Mouse (Mus musculus): ENCODE measurements around the gene Snrnp70.

Gene Snrnp70

DNA sequence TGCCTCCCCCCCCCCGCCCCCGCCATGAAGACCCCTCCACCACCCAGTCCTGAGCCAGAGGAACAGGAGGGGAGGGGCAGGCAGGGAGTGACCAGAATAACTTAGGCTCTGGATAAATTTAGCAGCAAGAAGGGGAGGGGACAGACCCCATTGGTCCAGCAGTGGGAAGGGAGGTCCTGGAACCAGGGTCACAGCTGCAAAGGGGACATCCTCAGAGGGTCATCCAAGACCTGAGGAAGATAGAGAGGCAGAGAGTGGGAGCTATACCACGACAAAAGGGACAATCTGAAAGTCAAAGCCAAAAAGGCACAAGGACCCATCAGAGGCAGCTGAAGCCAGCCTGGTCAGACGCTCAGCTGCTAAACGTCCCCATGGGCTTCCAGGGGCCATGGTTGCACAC, 60.5 kb downstream of the Snrnp70 start, which contains the start of gene Hrc:
TSS of gene Hrc (plus strand) at position 235 of the 400 bp plus-strand sequence.
- DNase-seq: no peak

DNA sequence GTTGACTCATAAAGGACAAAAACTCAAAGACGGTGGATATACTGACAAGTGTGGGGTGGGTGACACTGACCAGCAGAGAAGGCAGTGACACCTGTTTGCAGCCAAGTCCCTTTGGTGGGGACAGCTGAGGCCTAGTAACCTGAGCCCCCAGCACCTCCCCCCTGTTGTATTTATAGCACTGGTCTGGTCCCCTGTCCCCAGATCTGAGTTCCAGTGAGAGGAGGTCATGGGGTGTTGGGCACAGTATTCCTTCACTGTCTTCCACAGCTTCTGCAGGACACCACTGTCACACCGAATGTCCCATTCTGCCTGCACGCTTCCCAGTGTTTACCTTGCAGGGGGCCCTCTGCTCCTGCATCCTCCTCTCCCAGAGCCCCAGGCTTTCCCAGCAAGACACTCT, 60.9 kb downstream of the Snrnp70 start:
- no peak for DNase-seq

DNA sequence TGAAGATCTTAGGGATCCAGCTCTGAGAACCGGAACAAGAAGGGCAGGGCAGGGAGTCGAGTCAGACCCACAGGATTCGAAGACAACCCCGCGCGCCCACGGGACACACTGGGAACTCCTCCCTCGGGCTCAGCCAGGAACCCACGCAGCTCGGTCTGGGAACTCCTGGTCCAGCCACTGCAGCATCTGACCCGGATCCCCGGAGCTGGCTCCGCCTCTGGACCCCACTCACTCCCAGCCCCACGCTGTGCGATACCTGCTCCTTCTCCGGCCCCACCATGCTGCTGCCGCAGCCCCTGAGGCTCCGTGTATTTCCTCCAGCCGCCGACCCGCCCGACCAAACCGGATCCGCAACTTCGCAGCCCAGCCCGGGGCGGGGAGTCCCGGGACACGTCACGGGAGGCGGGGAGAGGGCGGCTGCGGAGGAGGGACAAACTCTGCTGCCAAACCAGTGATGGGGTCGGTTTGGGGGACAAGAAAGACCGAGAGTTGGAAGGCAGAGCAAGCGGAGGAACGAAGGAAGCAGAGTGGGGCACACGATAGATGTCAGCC, 62.0 kb downstream of the Snrnp70 start, which contains the start of gene Trpm4:
TSS of gene Trpm4 (minus strand) at position 350 of the 552 bp plus-strand sequence.
- DNase-seq: peak; percentile 74 to 76

DNA sequence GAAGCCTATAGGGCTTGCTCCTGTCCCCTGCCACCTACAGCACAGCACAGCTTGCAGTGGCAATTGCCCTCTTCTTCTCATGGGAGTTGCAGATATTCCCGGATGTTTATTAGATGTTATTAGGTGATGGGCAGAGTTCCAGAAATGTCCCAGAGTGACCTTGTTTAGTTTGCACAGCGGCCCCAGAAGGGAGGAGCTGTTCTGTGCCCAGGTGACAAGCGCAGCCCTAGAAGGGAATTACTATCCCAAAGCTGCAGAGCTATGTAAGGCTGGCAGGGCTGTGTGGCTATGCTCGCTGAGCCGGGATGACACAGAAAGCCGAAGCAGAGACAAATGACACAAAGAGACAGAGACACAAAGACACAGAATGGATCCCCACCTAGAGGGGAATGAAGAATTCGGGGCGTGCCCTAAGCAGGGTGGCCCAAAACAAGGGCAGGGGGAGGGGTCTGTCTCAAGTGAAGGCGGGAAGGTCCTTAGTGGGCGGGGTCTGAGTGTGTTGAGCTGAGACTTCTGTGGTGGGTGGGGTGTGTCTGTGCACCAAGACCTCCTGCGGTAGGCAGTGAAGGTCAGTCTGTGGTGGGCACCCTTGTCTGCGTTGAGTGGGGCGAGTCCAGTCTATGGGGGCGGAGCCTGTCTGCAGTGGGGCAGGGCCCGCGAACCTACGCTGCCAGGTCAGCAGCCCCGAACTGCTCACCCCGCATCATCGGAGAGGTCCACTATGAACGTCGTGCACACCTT, 62.7 kb downstream of the Snrnp70 start:
- DNase-seq: peak; percentile 38 to 47

DNA sequence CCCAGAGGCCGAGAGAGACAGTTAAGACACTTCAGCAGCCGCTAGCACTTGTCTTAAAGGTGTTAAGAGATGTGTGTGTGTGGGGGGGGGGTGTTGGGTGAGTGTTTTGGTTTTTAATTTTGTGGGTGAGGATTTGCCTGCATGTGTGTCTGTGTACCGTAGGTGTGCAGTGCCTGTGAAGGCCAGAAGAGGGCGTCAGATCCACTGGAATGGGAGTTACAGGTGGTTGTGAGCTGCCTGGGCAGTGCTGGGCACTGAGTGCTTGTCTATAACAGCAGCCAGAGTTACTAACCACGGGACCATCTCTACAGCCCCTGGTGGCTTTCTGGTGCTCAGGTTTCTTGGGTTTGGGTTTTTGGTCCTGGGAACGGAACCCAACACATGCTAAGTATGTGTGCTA, 64.0 kb downstream of the Snrnp70 start:
- DNase-seq: no peak

DNA sequence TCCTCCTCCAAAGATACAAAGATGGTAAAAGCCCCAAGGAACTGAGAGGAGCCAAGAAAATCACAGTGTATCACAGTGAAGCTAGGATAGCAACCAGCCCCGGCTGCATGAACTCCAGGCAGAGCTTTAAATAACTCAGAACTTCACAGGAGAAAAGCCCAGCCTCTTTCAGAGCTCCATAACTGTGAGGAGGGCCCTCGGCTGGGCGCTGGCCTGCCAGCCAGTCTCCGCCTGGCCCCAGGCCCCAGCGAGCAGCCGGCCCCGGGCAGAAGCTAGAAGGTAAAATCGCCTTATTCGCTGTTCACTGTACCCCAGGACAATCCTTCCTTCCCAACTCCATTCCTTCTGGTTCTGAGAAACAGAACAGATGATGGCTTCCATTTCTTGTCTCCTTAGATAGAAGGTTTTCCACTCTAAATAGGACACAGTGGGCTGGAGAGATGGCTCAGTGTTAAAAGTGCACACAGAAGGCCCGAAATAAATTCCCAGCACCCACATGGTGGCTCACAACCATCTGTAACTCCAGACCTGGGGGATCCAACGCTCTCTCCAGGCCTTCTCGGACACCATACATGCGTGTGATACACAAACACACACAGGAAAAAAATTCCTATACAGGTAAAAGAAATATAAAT, 66.6 kb downstream of the Snrnp70 start:
- no peak for DNase-seq

Data from cerebellum, postnatal 14 days (tissue).